Mouse (Mus musculus) olfactory bulb, adult 2 months (tissue): ENCODE measurements around the gene Cradd.

ENCODE experiments used
- CTCF ChIP-seq: fragments of 200-500 bp; IDR thresholded peaks from 2 replicates; pipeline ENCODE4 v1.5.1; 2012; ENCODE audit warnings: low read depth, mild to moderate bottlenecking, low read length, moderate library complexity; ENCODE audit not compliant: insufficient read depth
- POLR2A ChIP-seq: fragments of 200-500 bp; IDR thresholded peaks from 2 replicates; pipeline ENCODE4 v1.6.1; 2012; ENCODE audit warnings: mild to moderate bottlenecking, low read depth, low read length, moderate library complexity; ENCODE audit not compliant: insufficient read depth

GRCm38 (mm10) chr10:95332596-95332995, 8.7 kb upstream of the Cradd start:
- no peak for TF ChIP-seq CTCF
- TF ChIP-seq POLR2A, result no peak
